Mouse (Mus musculus) thymus, postnatal 4 days (tissue): ENCODE results near the gene Fbxl3.
A peak's percentile ranks its signal among the peaks of the same experiment; 100 is the strongest.

Source experiments
- DNase-seq: peaks from one replicate; pipeline ENCODE4 v3.0.0; 2021

The Fbxl3 gene

GRCm38 (mm10) chr14:103099238-103099933, at the start of gene Fbxl3:
TSS of gene Fbxl3 (minus strand) at chr14:103099566.
- peak; percentile 88 for DNase-seq

- peak; percentile 75 for DNase-seq
Measured at GRCm38 (mm10) chr14:103131991-103132390, 32.6 kb upstream of the Fbxl3 start.

- DNase-seq = no peak
Measured at GRCm38 (mm10) chr14:103125756-103126155, 26.4 kb upstream of the Fbxl3 start.

GRCm38 (mm10) chr14:103114994-103115670, 15.8 kb upstream of the Fbxl3 start:
- DNase-seq = no peak

- DNase-seq = no peak
Measured at GRCm38 (mm10) chr14:103112606-103113363, 13.4 kb upstream of the Fbxl3 start.

- no peak for DNase-seq
Measured at GRCm38 (mm10) chr14:103109971-103110370, 10.6 kb upstream of the Fbxl3 start.

GRCm38 (mm10) chr14:103106301-103106700, 6.9 kb upstream of the Fbxl3 start:
- DNase-seq = no peak

- no peak for DNase-seq
Measured at GRCm38 (mm10) chr14:103102731-103103335, 3.5 kb upstream of the Fbxl3 start.

- no peak for DNase-seq
Measured at GRCm38 (mm10) chr14:103102246-103102645, 2.9 kb upstream of the Fbxl3 start.

- no peak for DNase-seq
Measured at GRCm38 (mm10) chr14:103101171-103101570, 1.8 kb upstream of the Fbxl3 start.

- DNase-seq = no peak
Measured at GRCm38 (mm10) chr14:103100296-103100695, 930 bp upstream of the Fbxl3 start.

GRCm38 (mm10) chr14:103098587-103099235, 655 bp downstream of the Fbxl3 start:
- DNase-seq = peak; percentile 94

- DNase-seq = no peak
Measured at GRCm38 (mm10) chr14:103098213-103098586, 1.2 kb downstream of the Fbxl3 start.

GRCm38 (mm10) chr14:103096621-103097020, 2.7 kb downstream of the Fbxl3 start:
- DNase-seq = no peak

GRCm38 (mm10) chr14:103095826-103096225, 3.5 kb downstream of the Fbxl3 start:
- no peak for DNase-seq

GRCm38 (mm10) chr14:103095036-103095435, 4.3 kb downstream of the Fbxl3 start:
- no peak for DNase-seq

- no peak for DNase-seq
Measured at GRCm38 (mm10) chr14:103093670-103094069, 5.7 kb downstream of the Fbxl3 start.

GRCm38 (mm10) chr14:103093236-103093635, 6.1 kb downstream of the Fbxl3 start:
- no peak for DNase-seq

- DNase-seq = peak; percentile 53
Measured at GRCm38 (mm10) chr14:103088624-103089023, 10.7 kb downstream of the Fbxl3 start.

- DNase-seq = no peak
Measured at GRCm38 (mm10) chr14:103087846-103088245, 11.5 kb downstream of the Fbxl3 start.

GRCm38 (mm10) chr14:103086671-103087324, 12.6 kb downstream of the Fbxl3 start:
- no peak for DNase-seq

GRCm38 (mm10) chr14:103085840-103086533, 13.4 kb downstream of the Fbxl3 start:
- DNase-seq = no peak
